Mouse (Mus musculus) urinary bladder, postnatal 14 days (tissue): ENCODE measurements around the gene Ankrd24.
"Not testable (repeated sequence)": the region's sequence is repeated elsewhere in the genome, so short reads cannot be mapped to it uniquely, and the experiment has no call there.

Source experiments
- DNase-seq: peaks from one replicate; pipeline ENCODE4 v3.0.0; 2021; ENCODE audit warnings: low spot score

Gene Ankrd24

DNA sequence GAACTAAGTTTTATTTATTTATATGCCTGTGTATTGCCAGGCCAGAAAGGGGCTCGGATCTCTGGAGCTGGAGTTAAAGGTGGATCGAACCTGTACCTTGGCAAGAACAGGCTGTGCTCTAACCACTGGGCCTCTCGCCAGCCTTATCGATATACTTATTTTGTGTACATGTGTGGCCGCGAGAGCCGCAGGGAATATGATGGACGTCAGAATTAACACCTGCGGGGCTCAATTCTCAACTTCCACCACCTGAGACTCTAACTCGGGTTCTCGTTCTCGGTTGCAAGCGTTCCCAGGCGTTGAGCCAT lies 22.7 kb upstream of the Ankrd24 start:
- DNase-seq = no peak

- DNase-seq = peak; percentile 95
These were observed 22.2 kb upstream of the Ankrd24 start, which contains the start of gene BC025920 for GRCm38 (mm10) chr10:81605974-81606751. TSS of gene BC025920 (plus strand) at chr10:81606270.

GRCm38 (mm10) chr10:81608308-81608707 lies 20.0 kb upstream of the Ankrd24 start:
- DNase-seq = no peak

DNA sequence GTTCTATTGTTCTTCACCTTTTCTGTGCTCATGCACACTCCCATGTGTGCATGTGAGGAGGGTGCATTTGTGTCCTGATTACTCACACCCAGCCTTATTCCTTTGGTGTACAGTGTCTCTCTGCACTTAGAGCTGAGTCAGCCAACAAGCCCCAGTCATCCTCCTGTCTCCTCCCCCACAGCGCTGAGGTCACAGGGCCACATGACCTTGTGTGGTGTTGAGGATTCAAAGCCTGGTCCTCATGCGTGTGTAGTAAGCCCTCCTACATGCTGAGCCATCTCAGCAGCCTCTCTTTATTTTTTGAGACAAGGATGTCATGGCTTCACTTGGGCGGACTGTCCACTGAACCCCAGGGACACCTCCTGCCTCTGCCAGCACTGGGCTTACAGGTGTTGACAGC lies 15.6 kb upstream of the Ankrd24 start:
- no peak for DNase-seq

- DNase-seq = no peak
These were observed 12.9 kb upstream of the Ankrd24 start for GRCm38 (mm10) chr10:81615486-81615885.

- no peak for DNase-seq
These were observed 8.4 kb upstream of the Ankrd24 start for GRCm38 (mm10) chr10:81619976-81620375.

GRCm38 (mm10) chr10:81620786-81621185 lies 7.6 kb upstream of the Ankrd24 start:
- no peak for DNase-seq

GRCm38 (mm10) chr10:81623441-81623840 lies 4.9 kb upstream of the Ankrd24 start:
- no peak for DNase-seq

DNA sequence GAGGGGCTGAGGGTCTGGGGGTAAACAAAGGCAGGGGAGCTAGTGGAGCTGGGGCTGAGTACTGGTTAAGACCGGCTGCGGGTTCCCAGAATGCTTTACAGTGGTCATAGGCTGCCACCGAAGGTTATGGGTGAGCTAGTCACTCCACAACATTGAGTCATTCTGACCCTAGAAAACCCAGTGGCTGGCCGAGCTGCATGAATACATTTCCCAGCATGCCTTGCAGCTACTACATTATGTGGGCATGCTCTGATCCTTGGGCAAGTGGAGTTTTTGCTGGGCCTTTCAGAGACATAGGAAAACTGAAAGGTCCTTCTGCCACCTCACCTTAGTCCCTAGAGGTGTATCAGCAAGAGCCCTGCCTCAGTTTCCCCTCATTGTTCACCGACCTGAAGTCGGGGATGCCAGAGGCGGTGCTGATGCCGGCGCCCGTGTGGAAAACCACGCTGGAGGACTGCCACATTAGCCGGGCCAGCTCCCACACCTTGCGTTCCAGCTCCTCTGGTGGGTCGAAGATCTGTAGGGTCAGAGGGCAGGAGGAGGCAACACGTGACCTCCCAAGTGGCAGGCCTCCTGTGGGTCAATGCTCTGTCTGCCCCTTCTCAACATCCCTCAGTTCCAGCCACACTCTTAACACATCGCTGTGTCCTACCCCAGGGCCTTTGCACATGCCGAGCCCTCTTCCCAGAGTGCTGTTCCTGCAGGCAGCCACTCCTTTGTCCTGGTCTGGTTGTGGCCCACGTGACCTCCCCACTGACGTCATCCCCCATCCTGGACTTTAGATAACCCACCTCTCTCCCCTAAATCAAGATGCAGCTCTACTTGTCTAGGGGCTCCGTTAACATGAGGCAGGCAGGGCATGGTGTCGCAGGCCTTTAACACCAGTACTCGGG lies 2.0 kb upstream of the Ankrd24 start:
- DNase-seq = no peak

- peak; percentile 94 for DNase-seq
These were observed 1.1 kb upstream of the Ankrd24 start, which contains the start of gene Sirt6 for GRCm38 (mm10) chr10:81626994-81627835. TSS of gene Sirt6 (minus strand) at chr10:81627797.

DNA sequence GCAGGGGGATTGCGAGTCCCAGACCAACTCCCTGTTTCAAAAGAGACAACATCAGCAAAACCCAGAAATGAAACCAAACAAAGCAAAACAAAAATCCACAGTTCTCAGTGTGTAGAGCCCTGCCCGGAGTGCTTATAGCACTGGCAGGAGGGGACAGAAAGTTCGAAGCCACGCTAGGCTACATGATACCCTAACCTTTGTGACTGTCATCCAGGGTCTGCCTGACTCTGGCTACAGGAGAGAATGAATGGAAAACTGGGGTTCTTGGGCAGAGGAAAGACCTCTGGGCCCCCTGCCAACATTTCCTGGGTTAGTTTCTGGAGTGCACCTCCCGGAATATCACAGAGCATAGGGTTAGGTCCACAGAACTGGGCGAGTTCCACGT lies 512 bp upstream of the Ankrd24 start:
- DNase-seq = no peak

DNA sequence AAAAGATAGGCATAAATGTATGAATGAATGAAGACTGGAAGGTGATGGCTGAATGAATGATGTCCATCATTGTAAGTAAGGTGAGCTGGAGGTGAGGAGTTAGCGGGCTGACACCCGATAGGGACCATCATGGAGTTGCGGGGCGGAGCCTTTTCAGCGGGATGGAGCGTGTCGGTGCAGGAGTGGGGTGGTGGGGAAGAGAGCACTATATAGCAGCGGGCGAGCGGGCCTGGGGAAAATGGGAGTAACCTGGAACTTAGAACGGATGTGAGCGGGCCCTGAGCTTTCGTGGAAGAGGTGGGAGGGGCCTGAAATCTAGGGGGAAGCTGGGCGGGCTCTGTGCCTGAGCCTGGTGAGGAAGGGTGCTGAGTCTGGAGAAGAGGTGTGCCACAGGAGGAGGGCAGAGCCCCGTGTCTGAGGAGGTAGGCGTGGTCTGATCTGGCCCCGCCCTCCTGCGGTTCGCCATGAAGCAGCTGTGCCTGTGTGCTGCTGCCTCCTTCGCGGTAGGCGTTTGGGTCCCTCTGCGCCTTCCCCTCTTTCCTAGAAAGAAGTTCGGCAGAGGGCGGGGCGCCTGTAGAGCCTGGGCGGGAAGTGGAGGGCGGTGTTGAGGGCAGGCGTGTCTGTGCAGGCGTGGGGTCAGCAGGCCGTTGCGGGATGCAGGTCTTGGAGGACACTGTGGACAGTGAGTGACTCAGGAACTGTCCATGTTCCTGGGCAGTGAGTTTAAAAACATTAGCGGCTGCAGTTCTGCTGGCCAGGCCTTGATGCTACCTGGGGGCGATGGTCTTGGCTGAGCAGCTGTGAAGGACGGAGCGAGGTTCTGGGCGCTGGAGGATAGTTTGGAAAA lies 5.1 kb downstream of the Ankrd24 start:
- DNase-seq = peak; percentile 90

DNA sequence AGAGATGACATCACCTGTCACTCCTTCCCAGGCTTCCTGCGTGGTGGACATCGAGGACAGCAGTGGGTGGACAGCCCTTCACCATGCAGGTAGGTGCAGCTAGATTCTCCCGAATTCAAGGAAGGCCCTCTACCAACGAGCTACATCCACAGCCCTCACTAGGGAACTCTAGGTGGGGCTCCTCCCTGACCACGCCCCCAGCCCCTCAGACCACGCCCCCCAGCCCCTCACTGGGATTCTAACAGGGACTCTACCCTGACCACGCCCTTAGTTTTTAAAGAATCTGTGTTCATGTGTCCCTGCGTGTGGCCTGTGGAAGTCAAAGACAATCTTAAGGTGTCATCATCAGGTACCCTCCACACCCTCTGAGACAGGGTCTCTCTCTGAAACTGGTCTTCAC lies 8.0 kb downstream of the Ankrd24 start:
- no peak for DNase-seq

DNA sequence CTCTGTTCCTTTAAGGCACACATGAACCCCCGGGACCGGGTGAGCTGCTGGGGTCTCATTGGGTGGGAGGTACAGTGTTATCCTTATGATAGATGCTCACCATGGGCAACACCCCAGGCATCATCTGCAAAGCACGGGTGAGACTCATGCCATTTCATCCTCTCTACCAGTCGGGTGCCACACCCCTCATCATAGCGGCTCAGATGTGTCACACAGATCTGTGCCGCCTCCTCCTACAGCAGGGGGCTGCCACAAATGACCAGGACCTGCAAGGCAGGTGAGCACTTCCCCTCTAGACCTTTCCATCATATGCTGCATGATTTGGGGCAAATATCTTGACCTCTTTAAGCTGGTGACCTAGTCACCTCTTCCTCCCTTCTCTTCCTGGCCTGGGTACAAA lies 9.8 kb downstream of the Ankrd24 start:
- no peak for DNase-seq

DNA sequence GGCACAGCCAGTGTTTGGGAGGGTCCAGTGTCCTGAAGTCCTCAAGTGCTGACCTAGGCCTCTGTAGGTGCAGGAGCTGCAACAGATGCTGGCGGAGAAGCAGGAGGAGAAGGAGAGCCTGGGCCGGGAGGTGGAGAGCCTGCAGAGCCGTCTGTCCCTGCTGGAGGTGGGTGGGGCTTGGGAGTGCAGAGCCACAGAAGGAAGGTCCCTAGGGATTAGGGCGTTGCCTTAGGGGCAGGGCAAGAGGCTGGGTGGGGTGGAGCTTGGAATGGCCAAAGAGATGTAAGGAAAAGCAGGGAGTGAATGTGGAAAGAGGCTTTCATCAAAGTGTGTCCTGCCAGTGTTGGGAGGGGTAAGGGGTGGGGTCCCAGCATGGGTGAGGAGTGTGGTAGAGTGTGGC lies 12.5 kb downstream of the Ankrd24 start:
- DNase-seq = not testable (repeated sequence)

DNA sequence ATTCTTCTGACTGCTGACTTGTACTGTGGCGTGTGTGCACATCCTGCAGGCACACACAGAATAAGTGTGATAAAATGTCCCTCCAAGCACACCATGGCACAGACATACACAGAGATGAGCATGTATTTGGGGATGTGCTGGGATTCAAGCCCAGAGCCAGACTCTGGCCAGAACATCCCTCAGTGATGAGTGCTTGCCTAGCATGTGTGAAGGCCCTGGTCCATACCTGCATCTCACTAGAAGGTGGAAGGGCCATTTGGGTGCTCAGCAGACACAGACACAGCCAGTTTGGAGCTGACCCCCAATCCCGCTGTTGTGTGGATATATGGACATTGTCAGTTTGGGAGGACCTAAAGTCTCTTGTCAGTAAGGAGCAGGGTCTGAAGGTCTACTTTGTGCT lies 13.2 kb downstream of the Ankrd24 start:
- no peak for DNase-seq

- no peak for DNase-seq
These were observed 13.8 kb downstream of the Ankrd24 start for GRCm38 (mm10) chr10:81641978-81642647.

- DNase-seq = no peak
These were observed 14.5 kb downstream of the Ankrd24 start for GRCm38 (mm10) chr10:81642648-81643448.

- peak; percentile 96 for DNase-seq
These were observed 15.2 kb downstream of the Ankrd24 start for GRCm38 (mm10) chr10:81643449-81644055.

- DNase-seq = no peak
These were observed 15.8 kb downstream of the Ankrd24 start for GRCm38 (mm10) chr10:81644162-81644561.
